Mouse (Mus musculus): ENCODE data around the gene Vmn1r103. TPM values are rescaled to one million over a fixed set of nuclear protein-coding genes. Genes with fewer than 3 reads are reported as not detected.
"Not testable (repeated sequence)": the region's sequence is repeated elsewhere in the genome, so short reads cannot be mapped to it uniquely, and the experiment has no call there.

Gene Vmn1r103
- not detected in 2 replicates for polyA plus RNA-seq (2015; fragmentation: Nextera tagmentation; extraction: Ambion mirVana)

DNA sequence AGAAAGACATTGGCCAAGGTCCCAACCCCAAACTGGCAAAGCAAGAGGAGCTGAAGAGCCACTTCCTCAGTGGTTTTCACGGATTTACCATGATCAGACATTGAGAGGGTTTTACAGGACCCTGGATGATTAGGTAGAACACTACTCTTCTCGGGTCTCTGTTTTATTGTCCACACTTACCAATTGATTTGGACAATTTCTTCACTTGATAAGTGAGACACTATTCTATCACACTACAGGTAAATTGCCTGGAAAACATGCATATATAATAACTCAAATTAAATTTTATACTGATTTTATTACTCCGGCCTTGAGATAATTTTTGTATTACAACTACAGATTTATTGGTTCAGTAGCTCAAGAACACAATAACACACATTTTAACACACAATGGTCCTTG, at the start of gene Vmn1r103:
TSS of gene Vmn1r103 (minus strand) at position 101 of the 400 bp plus-strand sequence.
- not testable (repeated sequence) for H3K9ac ChIP-seq (ENCODE audit: low read depth, low read length); ATAC-seq (replicated peaks; ENCODE audit: low FRiP score, low read depth)

DNA sequence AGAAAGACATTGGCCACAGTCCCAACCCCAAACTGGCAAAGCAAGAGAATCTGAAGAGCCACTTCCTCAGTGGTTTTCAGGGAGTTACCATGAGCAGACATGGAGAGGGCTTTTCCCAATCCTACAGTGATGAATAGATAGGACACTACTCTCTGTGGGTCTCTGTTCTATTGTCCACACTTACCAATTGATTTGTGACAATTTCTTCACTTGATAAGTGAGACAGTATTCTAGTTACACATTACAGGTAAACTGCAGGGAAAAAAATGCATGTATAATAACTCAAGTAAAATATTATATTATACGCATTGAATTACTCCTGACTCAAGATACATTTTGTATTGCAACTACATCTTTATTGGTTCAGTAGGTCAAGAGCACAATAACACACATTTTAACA, 35.3 kb upstream of the Vmn1r103 start, which contains the start of gene Gm5726:
TSS of gene Gm5726 (minus strand) at position 101 of the 400 bp plus-strand sequence.
- not testable (repeated sequence) for DNase-seq (ENCODE audit: low spot score); H3K9ac ChIP-seq (ENCODE audit: low read depth, low read length); H3K27me3 ChIP-seq (ENCODE audit: insufficient read depth, low read length); H3K4me2 ChIP-seq (ENCODE audit: low read length); H3K4me3 ChIP-seq (replicated peaks; ENCODE audit: low read depth, low read length); ATAC-seq (replicated peaks; ENCODE audit: low FRiP score, low read depth); H3K27ac ChIP-seq; H3K9me3 ChIP-seq (replicated peaks; ENCODE audit: low read length); H3K4me1 ChIP-seq (replicated peaks; ENCODE audit: insufficient read depth, low read length); H3K36me3 ChIP-seq (ENCODE audit: insufficient read depth, low read length)
- WGBS: no CpG with 5 or more reads among the region's 1 CpGs

More for the DNA sequence above, at the start of gene Vmn1r103:
- not testable (repeated sequence) for H3K4me3 ChIP-seq (replicated peaks; ENCODE audit: low read depth, low read length); DNase-seq (ENCODE audit: low spot score); H3K36me3 ChIP-seq (ENCODE audit: insufficient read depth, low read length); H3K27me3 ChIP-seq (ENCODE audit: insufficient read depth, low read length); H3K4me2 ChIP-seq (ENCODE audit: low read length); H3K4me1 ChIP-seq (replicated peaks; ENCODE audit: insufficient read depth, low read length); H3K9me3 ChIP-seq (replicated peaks; ENCODE audit: low read length); H3K27ac ChIP-seq
- no CpG with 5 or more reads among the region's 3 CpGs for WGBS

DNA sequence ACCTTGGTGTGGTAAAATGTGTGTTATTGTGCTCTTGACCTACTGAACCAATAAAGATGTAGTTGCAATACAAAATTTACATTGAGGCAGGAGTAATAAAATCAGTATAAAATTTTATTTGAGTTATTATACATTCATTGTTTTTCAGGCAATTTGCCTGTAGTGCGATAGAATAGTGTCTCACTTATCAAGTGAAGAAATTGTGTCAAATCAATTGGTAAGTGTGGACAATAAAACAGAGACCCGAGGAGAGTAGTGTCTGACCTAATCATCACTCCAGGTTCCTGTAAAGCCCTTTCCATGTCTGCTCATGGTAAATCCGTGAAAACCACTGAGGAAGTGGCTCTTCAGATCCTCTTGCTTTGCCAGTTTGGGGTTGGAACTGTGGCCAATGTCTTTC, 23.2 kb upstream of the Vmn1r103 start, which contains the start of gene Vmn1r104:
TSS of gene Vmn1r104 (plus strand) at position 301 of the 400 bp plus-strand sequence.
- H3K36me3 ChIP-seq (ENCODE audit: insufficient read depth, low read length); DNase-seq (ENCODE audit: low spot score); H3K27ac ChIP-seq; H3K9me3 ChIP-seq (replicated peaks; ENCODE audit: low read length); H3K9ac ChIP-seq (ENCODE audit: low read depth, low read length); H3K4me3 ChIP-seq (replicated peaks; ENCODE audit: low read depth, low read length); H3K4me2 ChIP-seq (ENCODE audit: low read length); H3K4me1 ChIP-seq (replicated peaks; ENCODE audit: insufficient read depth, low read length); ATAC-seq (replicated peaks; ENCODE audit: low FRiP score, low read depth); H3K27me3 ChIP-seq (ENCODE audit: insufficient read depth, low read length): not testable (repeated sequence)
- no CpG with 5 or more reads among the region's 3 CpGs for WGBS

- not testable (repeated sequence) for H3K27ac ChIP-seq; H3K27me3 ChIP-seq (ENCODE audit: insufficient read depth, low read length); H3K4me1 ChIP-seq (replicated peaks; ENCODE audit: insufficient read depth, low read length); H3K36me3 ChIP-seq (ENCODE audit: insufficient read depth, low read length); H3K4me3 ChIP-seq (replicated peaks; ENCODE audit: low read depth, low read length); H3K4me2 ChIP-seq (ENCODE audit: low read length); ATAC-seq (replicated peaks; ENCODE audit: low FRiP score, low read depth); DNase-seq (ENCODE audit: low spot score); H3K9me3 ChIP-seq (replicated peaks; ENCODE audit: low read length); H3K9ac ChIP-seq (ENCODE audit: low read depth, low read length)
- WGBS: no CpG with 5 or more reads among the region's 5 CpGs
Observed at GRCm38 (mm10) chr7:20474825-20475224, 35.5 kb downstream of the Vmn1r103 start, which contains the start of gene Gm10670. Gene Gm10670, minus strand, starts transcription at chr7:20474925.

Other genes with a start within 250 kb of the Vmn1r103 start
- not detected in 2 replicates for gene Gm5890, start 247.7 kb downstream of the Vmn1r103 start, polyA plus RNA-seq (2015; fragmentation: Nextera tagmentation; extraction: Ambion mirVana)
- not detected in 2 replicates for gene Gm4133, start 176.5 kb downstream of the Vmn1r103 start, polyA plus RNA-seq (2015; fragmentation: Nextera tagmentation; extraction: Ambion mirVana)
- gene Gm5728, start 135.1 kb downstream of the Vmn1r103 start, polyA plus RNA-seq (2015; fragmentation: Nextera tagmentation; extraction: Ambion mirVana): not detected in 2 replicates
- gene Vmn1r100, start 92.6 kb downstream of the Vmn1r103 start, polyA plus RNA-seq (2015; fragmentation: Nextera tagmentation; extraction: Ambion mirVana): not detected in 2 replicates
- not detected in 2 replicates for gene Vmn1r101, start 67.9 kb downstream of the Vmn1r103 start, polyA plus RNA-seq (2015; fragmentation: Nextera tagmentation; extraction: Ambion mirVana)
- gene Gm10670, start 35.6 kb downstream of the Vmn1r103 start, polyA plus RNA-seq (2015; fragmentation: Nextera tagmentation; extraction: Ambion mirVana): not detected in 2 replicates
- not detected in 2 replicates for gene Vmn1r104, start 23.3 kb upstream of the Vmn1r103 start, polyA plus RNA-seq (2015; fragmentation: Nextera tagmentation; extraction: Ambion mirVana)
- not detected in 2 replicates for gene Gm5726, start 35.2 kb upstream of the Vmn1r103 start, polyA plus RNA-seq (2015; fragmentation: Nextera tagmentation; extraction: Ambion mirVana)
- gene Gm4141, start 65.7 kb upstream of the Vmn1r103 start, polyA plus RNA-seq (2015; fragmentation: Nextera tagmentation; extraction: Ambion mirVana): not detected in 2 replicates
- gene Gm4513, start 88.5 kb upstream of the Vmn1r103 start, polyA plus RNA-seq (2015; fragmentation: Nextera tagmentation; extraction: Ambion mirVana): not detected in 2 replicates
- gene Vmn1r107, start 158.4 kb upstream of the Vmn1r103 start, polyA plus RNA-seq (2015; fragmentation: Nextera tagmentation; extraction: Ambion mirVana): not detected in 2 replicates
- gene Vmn1r111, start 192.7 kb upstream of the Vmn1r103 start, polyA plus RNA-seq (2015; fragmentation: Nextera tagmentation; extraction: Ambion mirVana): not detected in 2 replicates
- not detected in 2 replicates for gene Gm10668, start 220.1 kb upstream of the Vmn1r103 start, polyA plus RNA-seq (2015; fragmentation: Nextera tagmentation; extraction: Ambion mirVana)